Mouse (Mus musculus): ENCODE measurements around the gene Zfp57.

DNA sequence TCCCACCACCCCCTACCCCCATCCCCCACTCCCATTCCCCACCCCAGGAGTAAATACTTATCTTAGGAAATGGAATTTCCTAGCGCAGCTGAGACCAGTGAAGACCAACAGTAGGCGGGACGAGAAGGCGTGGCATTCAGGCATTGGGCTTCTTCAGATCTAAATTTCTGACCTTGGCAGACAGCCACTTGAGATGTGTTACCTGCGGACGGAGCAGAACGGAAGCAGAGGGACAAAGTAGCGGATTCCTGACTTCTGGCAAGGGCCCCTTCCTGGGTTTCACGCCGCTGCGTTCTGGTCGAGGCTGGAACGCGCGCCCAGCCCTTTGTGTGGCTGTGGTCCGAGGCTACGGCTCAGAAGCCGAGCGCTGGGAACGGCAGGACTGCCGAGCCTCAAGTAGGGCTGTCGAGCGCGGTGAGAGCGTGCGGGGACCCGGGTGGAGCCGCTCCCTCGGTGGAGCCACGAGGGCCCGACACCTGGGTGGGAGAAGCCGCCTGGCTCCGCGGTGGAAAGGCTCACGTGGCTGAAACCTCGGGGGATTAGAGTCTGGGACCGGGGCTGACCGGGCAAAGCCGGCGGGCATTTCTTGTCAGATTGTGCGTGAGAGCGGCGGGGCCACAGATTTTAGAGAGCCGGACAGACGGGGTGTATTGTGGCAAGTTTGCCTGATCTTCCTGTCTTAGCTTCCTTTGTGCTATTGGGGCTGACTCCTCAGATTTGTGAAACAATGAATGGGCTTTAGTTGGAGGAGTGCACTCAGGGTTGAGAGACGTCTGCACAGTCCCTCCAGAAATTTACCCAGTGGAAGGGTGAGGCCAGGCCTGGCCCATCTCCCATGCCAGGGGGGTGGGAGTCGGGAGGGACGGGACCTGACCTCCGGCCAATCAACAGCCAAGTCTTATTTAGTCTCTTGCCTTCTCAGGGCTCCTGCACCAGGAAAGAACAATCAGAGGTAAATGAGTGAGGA lies 1.7 kb downstream of the Zfp57 start:
- TF ChIP-seq CTCF (IDR thresholded peaks at IDR 0.05; ENCODE audit: insufficient read depth, low read depth, low read length): no peak
- TF ChIP-seq POLR2A (IDR thresholded peaks at IDR 0.05; ENCODE audit: insufficient read depth, low read depth, low read length): no peak
